Mouse (Mus musculus): Measurements from ENCODE around the gene Pcnt.

The Pcnt gene

GRCm38 (mm10) chr10:76442178-76443088 is at the start of gene Pcnt:
Gene Pcnt (minus strand): TSS chr10:76442786.
- DNase-seq: peak; percentile 99

DNA sequence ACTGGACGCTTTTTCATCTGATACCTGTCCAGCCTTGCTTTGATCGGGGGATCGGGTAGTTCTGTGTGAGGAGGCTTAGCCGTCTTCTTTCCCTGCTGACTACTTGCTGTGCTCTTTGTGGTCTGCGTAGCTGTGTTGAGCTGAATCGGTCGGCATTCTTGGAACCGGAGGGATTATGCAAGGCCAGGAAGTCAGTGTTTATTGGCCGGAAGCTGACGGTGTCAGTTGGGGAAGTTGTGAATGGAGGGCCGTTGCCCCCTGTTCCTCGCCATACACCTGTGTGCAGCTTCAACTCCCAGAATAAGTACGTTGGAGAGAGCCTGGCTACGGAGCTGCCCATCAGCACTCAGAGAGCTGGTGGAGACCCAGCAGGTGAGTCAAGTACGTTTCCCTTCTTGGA is 46.6 kb upstream of the Pcnt start:
- no peak for DNase-seq

DNA sequence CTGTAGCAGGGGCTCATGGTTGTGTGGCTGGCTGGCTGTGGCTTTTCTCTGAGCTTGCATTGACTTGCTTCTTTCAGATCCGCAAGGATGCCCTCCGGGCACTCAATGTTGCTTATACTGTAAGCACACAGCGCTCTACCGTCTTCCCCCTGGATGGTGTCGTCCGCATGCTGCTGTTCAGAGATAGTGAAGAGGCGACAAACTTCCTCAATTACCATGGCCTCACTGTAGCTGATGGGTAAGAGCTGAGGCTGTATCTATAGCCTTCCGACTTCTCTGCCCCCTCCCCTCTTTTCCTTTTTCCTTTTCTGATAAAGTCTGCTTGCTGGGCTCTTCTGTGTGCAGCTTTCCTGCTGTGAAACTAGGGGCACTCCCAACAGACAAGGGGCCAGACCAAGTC is 45.7 kb upstream of the Pcnt start:
- no peak for DNase-seq

DNA sequence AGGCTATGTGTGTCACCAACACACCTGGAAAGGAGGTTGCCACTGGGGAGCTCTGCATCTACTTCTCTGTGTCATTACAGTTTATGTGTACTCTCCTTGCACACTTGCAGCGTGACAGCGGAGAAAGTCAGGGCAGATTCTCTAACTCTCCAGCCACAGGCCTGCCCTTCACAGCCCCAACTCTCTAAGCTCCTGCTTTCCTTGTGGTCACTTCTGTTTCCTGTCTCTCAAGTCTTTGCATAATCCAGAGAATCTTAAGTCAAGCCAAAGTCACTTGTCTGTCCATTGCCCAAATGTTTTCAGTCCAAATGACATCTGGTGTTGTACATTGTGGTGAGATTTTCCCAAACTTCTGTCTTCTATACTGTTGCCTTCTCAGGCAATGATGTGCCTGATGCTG is 43.7 kb upstream of the Pcnt start:
- DNase-seq: no peak

- DNase-seq: no peak
Measured at GRCm38 (mm10) chr10:76481480-76481879, 38.9 kb upstream of the Pcnt start.

- no peak for DNase-seq
Measured at GRCm38 (mm10) chr10:76480851-76481250, 38.3 kb upstream of the Pcnt start.

DNA sequence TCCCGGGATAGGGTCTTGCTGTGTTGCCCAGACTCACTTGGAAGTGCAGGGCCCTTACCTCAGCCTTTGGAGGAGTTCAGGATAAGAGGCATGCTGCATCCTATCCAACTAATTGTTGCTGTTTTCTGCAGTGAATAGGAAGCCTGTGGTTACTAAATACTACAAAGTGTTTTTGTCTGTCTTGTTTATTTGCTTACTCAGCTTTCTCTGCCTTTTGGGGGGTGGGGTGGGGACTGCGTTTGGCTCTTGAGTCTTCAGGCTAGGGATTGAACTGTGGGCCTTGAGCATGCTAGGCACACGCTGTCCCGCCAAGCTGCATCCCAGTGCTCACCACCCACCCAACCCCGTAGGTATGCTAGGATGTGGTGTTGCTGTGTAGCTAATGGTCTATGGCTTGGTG is 31.2 kb upstream of the Pcnt start:
- DNase-seq: no peak

DNA sequence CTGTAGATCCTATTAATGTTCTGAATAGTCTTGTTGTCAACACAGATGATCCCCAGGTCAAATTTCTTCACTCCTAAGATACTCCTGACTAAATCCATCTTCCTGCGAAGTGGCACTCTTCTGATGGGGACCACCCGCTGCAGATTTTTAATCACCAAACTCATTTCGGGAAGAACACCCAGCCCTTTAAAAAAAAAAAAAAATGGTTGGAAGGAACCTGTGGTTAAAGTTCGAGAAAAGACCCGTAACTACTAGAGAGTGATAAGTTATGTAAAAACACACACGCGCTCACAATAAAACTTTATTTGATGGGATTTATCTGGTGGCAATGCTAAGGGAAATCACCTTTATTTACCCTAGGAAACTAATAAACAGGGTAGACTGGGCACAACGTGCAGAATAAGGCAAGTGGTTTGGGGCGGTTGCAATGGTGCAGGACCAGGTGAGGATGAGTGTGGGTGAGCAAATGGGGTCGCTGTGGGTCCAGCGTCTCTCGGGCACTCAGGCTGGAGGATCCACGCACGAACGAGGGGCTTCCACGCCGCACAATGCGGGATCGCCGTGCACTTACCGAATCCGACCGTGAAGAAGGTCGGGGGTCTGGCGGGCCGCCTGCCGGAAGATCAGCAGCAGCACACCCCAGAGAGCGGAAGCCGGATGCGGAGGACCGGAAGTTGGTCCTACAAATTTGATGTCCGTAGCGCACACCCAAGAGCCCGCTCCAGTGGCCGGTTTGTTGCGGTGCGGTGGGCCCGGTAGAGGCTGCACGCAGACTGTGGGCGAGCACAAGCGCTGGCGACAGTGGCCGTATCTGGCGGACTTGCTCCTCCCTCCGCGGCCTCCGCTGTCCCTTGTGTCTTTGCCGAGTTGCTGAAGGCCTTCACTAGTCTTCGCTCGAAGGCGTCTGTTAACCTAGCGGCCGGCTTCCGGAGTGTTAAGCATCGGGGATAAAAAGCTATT is 25.9 kb upstream of the Pcnt start, which contains the start of the genes Mcm3ap and Ybey:
Gene Mcm3ap (plus strand): TSS at position 725 of the 960 bp plus-strand sequence.
Gene Ybey (minus strand): TSS at position 912 of the 960 bp plus-strand sequence.
- peak; percentile 96 for DNase-seq

DNA sequence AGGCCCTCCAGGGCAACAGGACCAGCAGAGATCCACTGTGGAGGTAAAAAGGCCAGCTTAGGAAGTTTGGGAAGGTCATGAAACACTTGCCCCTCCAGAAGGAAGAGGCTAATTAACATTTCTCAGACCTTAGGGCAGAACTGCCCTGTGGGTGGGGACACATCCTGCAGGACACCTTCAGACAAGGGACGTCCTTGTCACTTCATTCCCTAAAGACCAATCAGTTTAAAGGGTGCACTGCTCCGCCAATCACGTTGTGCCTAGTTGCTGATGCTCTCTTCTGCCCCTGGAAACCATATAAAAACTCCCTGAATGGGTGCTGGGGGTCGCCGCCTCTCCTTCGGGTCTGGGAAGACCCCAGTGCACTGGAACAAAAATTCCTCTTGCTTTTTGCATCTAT is 20.1 kb upstream of the Pcnt start:
- DNase-seq: no peak

DNA sequence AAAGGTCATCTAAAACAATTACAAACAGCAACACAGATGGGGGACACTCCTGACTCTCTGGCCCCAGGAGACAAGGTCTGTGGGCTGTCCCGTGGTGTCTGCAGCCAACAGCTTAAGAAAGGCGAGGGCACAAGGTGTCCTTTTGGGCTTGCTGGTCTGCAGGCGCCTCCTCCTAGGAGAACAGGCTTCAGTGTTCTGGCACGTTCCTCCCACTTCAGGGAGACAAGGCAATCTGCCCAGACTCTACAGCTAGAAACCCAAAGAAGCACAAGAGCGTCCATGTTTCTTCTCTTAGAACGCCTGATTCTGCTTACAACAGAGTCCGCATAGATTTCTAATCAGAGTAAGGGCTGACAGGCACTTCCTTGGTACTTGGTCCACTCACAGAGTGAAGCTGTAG is 19.7 kb upstream of the Pcnt start:
- DNase-seq: no peak

DNA sequence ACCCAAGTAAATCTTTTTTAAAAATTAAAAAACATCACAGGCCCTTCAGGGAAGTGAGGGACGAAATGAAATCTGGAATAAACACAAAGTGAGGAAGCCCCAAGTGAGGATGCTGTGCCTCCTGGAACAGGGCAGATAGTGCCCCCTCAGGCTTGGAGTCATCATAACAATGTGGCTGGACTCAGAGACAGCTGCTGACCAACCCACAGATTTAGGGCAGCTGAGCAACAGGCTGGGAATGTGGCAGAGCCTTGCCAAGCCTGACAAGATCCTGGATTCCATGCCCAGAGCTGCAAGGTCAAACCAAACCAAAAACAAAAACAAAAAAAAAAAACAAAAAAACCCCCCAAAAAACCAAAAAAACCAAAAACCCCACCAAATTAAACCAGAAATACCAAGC is 18.7 kb upstream of the Pcnt start:
- no peak for DNase-seq

DNA sequence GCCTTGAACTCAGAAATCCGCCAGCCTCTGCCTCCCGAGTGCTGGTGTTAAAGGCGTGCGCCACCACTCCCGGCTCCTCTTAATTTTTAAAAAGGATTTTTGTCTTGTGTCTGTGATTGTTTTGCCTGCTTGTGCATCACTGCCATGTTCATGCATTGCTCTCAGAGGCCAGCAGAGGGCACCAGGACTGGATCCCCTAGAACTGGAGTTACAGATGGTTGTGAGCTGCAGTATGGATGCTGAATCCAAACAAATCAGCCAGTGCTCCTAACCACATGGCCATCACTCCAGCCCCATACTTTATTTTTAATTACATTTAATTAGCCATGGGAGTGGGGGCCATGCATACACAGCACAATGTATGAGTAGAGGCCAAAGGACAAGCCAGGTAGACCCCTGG is 12.7 kb upstream of the Pcnt start:
- peak; percentile 75 for DNase-seq

- no peak for DNase-seq
Measured at GRCm38 (mm10) chr10:76448851-76449250, 6.3 kb upstream of the Pcnt start, which contains the start of gene 2610028H24Rik. Gene 2610028H24Rik (plus strand): TSS chr10:76449081.

DNA sequence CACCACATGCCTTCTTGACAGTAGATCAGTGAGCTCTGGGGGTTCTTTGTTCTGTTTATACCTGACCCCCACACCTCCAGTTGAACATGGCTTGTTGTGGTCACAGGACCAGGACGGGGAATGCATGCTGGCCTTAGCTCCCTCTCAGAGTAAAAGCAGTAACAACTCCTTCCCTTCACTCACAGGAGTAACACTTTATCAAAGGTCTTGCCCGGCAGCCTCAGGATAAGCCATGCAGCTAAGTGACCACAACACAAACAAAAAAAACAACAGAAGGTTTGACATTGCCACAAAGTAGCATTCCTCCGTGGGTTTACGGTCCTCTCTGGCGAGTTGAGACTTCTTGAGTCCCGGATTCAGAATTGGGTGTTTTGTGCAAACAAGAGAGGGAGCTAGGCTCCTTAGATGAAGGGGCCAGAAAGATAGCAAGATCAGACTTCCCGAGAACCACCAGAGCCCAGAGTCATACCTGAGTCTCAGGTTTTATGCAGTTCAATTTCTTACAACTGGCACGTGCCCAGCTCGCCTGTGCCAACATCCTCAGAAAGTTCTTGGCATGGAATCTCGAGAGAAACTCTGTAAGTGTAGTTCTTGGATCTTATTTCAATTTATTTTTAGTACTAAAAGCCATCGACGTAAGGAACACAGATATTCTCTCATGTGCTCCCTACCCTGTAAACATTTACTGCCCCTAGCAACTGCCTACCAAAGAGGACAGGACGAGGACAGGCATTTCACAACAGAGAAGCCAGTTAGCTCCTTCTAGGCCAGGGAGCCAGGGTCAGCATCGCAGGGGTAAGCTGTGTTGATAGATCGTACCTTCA is 5.0 kb upstream of the Pcnt start:
- no peak for DNase-seq

GRCm38 (mm10) chr10:76445996-76446681 is 3.6 kb upstream of the Pcnt start:
- DNase-seq: no peak

DNA sequence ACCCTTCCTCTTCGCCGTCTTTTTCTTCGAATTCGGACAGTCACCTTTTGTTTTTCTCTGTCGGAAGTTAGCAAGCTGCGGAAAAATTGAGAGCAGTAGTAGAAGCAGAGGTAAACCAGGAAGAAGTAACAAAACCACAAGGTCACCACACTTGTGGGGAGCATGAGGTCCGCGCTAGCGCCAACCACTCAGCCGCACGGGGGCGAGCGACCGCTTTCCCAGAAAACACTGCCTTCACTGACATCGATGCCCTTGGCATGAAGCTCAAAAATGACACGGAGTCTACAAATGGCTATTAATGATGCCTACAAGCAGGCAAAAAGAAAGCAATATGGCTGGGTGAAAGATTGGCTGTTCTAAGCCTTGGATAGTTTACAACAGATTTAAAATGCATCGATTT is 2.3 kb downstream of the Pcnt start, which contains the start of gene AC141477.1:
Gene AC141477.1 (minus strand): TSS at position 164 of the 400 bp plus-strand sequence.
- DNase-seq: no peak

DNA sequence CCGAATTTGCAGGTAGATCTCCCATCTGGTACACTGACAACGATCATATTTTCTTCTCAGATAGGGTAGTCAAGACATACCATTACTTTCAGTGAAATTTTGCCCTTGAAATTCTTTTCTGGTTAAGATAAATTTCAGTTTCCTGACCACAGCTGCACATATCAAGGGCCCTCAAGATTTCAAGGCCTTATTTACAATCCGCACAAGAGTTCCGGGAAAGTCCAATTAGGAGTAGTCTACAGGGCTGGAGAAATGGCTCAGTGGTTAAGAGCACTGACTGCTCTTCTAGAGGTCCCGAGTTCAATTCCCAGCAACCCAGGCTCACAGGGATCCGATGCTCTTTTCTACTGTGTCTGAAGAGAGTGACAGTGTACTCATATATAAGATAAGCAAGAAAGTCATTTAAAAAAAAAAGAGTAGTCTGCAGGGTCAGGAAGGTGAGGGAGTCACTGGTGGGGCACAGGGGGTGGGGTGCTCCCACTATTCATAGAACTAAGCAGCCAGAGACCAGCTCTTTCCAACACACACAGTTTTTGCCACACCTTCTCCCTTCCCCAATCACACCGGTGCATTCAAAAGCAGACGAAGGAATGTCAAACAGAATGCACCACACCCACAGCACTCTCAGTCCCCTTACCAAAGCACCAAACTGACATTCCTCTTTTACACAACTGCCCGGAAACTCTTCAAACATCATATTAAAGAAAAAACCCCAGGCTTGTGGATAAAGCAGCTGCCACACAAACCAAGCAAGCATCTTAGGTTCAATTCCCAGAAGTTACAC is 3.3 kb downstream of the Pcnt start:
- no peak for DNase-seq

DNA sequence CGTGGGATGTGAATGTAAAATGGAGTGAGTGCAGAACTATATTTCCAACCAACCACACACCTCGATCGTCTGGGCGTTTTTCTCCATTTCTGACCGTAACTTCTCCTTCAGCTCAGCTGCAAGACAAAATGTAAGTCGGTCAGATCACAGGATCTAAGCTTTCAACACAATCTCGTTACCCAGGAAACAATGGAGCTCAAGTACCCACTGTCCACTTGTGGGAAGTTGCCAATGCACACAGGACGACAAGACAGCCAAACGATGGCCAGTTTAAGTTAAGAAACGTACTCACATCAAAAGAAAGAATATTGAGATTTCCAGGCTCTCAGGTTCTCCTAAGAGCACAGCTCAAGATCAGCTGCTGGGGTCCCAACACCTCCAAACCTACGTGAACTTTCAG is 8.7 kb downstream of the Pcnt start:
- no peak for DNase-seq

DNA sequence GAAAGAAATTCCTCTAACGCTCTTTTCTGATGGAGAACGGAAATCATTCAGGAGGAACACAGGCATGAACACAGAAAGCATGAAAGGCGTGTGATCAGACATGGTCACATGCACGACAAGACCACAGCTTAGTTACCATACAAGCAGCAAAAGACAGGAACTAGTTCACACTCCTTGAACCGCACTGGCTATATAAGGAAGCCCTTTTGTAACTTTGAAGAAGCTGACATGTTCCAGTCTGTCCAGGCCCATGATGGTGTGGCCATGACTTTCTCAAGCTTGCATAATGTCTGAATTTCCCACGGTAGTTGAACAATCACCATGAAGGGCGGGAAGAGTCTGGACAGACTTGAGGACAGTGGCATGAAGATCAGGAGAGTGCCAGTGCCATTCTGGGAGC is 16.9 kb downstream of the Pcnt start:
- no peak for DNase-seq

DNA sequence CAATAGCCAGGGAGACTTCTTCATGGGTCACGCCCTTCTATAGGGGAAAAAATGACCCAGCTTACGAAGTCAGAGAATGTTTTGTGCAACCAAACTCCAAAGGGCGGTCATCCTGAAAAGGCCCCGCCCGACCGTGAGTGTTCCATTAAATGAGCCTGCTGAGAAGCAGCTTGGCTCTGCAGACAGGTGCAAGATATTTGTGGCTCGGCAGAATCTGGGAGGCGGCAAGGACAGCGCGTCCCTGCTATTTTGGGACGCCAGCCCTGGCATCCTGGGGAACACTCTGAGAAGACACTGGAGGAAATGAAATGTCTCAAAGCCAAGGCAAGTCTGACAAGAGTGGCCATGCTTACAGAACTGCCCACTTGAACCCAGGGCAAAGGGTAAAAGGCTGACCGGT is 25.8 kb downstream of the Pcnt start:
- no peak for DNase-seq

DNA sequence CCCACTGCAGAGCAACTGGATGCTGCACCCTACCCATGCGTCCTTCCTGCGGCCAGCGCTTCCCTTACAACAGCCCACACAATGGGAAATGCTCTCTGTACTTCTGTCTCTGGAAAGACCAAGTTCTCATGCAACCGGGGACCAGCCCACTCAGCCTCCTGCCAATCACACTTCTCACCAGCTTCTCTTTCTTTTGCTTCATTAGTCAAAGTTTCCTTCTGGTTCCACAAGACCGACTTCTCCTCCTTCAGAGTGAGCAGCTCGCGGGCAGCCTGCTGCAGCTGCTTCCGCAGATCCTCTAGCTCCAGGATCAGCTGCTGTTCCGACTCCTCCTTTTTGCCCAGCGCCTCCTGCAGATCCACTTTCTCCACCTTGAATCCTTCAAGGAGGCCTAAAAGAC is 34.1 kb downstream of the Pcnt start:
- no peak for DNase-seq

Data from retina, postnatal 1 day (tissue).